Mouse (Mus musculus) hindbrain, embryonic 14.5 days (tissue): ENCODE results near the gene Mrpl30. TPM values are rescaled to one million over a fixed set of nuclear protein-coding genes. Genes with fewer than 3 reads are reported as not detected.
A peak's percentile ranks its signal among the peaks of the same experiment; 100 is the strongest.

Experiments
- ATAC-seq: fragments of 200-750 bp; cut with Nextera tagmentation; 2 replicates; pipeline ENCODE4 v1.8.0; 2017; ENCODE audit warnings: moderate number of reproducible peaks, mild to moderate bottlenecking, moderate TSS enrichment, moderate library complexity; ENCODE audit not compliant: low FRiP score
- DNase-seq: peaks from one replicate; pipeline ENCODE4 v3.0.0-alpha.2; 2015; ENCODE audit warnings: low spot score
- H3K27ac ChIP-seq: fragments of 300-500 bp; sonication (generic); 2 replicates; pipeline ENCODE4 v1.5.1; 2014; ENCODE audit warnings: mild to moderate bottlenecking, moderate library complexity
- H3K27me3 ChIP-seq: fragments of 300-500 bp; sonication (generic); 2 replicates; pipeline ENCODE4 v1.6.1; 2014; ENCODE audit warnings: mild to moderate bottlenecking, low read length, mixed read lengths; ENCODE audit not compliant: control insufficient read depth, insufficient read depth
- H3K36me3 ChIP-seq: fragments of 300-500 bp; sonication (generic); replicated peaks from 2 replicates; pipeline ENCODE4 v1.6.1; 2014; ENCODE audit not compliant: control insufficient read depth, insufficient read depth
- H3K4me1 ChIP-seq: fragments of 300-500 bp; sonication (generic); replicated peaks from 2 replicates; pipeline ENCODE4 v1.6.1; 2014; ENCODE audit warnings: antibody characterized with exemption, low read length, mixed read lengths; ENCODE audit not compliant: control insufficient read depth, insufficient read depth
- H3K4me2 ChIP-seq: fragments of 300-500 bp; sonication (generic); replicated peaks from 2 replicates; pipeline ENCODE4 v1.6.1; 2014; ENCODE audit warnings: mild to moderate bottlenecking, moderate library complexity
- H3K4me3 ChIP-seq: fragments of 300-500 bp; sonication (generic); replicated peaks from 2 replicates; pipeline ENCODE4 v1.5.1; 2014; ENCODE audit warnings: mild to moderate bottlenecking, low read length
- H3K9ac ChIP-seq: fragments of 300-500 bp; sonication (generic); 2 replicates; pipeline ENCODE4 v1.6.1; 2014
- H3K9me3 ChIP-seq: fragments of 300-500 bp; sonication (generic); 2 replicates; pipeline ENCODE4 v1.6.1; 2016; ENCODE audit warnings: low read length; ENCODE audit not compliant: control insufficient read depth
- WGBS: fragments of 180-500 bp; shearing (Covaris S2); extraction: QIAGEN DNeasy Blood & Tissue Kit; methylation state at CpG from one replicate; pipeline ENCODE4 v1.1.7; 2014; 5-methylcytosine and 5-hydroxymethylcytosine counted together
- polyA plus RNA-seq: library from polyadenylated mRNA; unstranded; fragments of >200 nt; fragmentation: Nextera tagmentation; extraction: Ambion mirVana; gene quantifications from 2 replicates; pipeline ENCODE4 v1.2.1, GENCODE M21; 2014

Gene Mrpl30
- polyA plus RNA-seq, 1 experiment from 2014 or later, result 310 TPM

GRCm38 (mm10) chr1:37868640-37869039 lies 21.6 kb upstream of the Mrpl30 start:
- Histone ChIP-seq H3K4me2 (no peak overlapping the region), H3K27ac (no peak overlapping the region), H3K9ac (no peak overlapping the region), H3K27me3 (no peaks in the 10 kb centered on the region), H3K4me1 (peaks cover 14% of the 10 kb centered on the region), H3K9me3 (no peaks in the 10 kb centered on the region), H3K36me3 (no peaks in the 10 kb centered on the region), H3K4me3 (no peak overlapping the region)
- ATAC-seq (no peak), DNase-seq (no peak)
- WGBS, result 68% methylated on average over 10 of the region's 10 CpGs

- no peak for DNase-seq
- no peaks in the 10 kb centered on the region for H3K27me3 ChIP-seq
- no peak for ATAC-seq
- H3K27ac ChIP-seq, result no peak overlapping the region
- H3K4me3 ChIP-seq, result no peak overlapping the region
- H3K9ac ChIP-seq, result no peak overlapping the region
- 59% methylated on average over 2 of the region's 2 CpGs for WGBS
- H3K4me1 ChIP-seq, result peaks cover 14% of the 10 kb centered on the region
- no peaks in the 10 kb centered on the region for H3K36me3 ChIP-seq
- H3K9me3 ChIP-seq, result no peaks in the 10 kb centered on the region
- H3K4me2 ChIP-seq, result no peak overlapping the region
These were observed 20.9 kb upstream of the Mrpl30 start for GRCm38 (mm10) chr1:37869362-37869761.

- Histone ChIP-seq H3K4me2 (peak within 1 kb of the TSS; percentile 81), H3K36me3 (peaks cover 20% of the 10 kb centered on the region), H3K9ac (peak within 1 kb of the TSS; percentile 52), H3K4me1 (peaks cover 14% of the 10 kb centered on the region), H3K9me3 (0 out of 2 replicates have a peak, but pooled peaks cover 9% of the 10 kb centered on the region), H3K27ac (peak within 1 kb of the TSS; percentile 53), H3K4me3 (peak within 1 kb of the TSS; percentile 44), H3K27me3 (no peaks in the 10 kb centered on the region)
- DNase-seq (no peak), ATAC-seq (peak; percentile 57; the same call in 1 of the 2 replicates)
- WGBS, result 9% methylated on average over 7 of the region's 7 CpGs
These were observed 18.6 kb upstream of the Mrpl30 start, which contains the start of gene Lipt1 for GRCm38 (mm10) chr1:37871704-37872103. Gene Lipt1 (plus strand): TSS chr1:37871738.

GRCm38 (mm10) chr1:37872131-37873067 lies 17.9 kb upstream of the Mrpl30 start:
- H3K36me3 ChIP-seq, result peaks cover 27% of the 10 kb centered on the region
- ATAC-seq (peak; percentile 92), DNase-seq (peak; percentile 78)
- H3K27ac ChIP-seq, result peak overlapping the region; percentile 53
- H3K9me3 ChIP-seq, result 0 out of 2 replicates have a peak, but pooled peaks cover 9% of the 10 kb centered on the region
- peak overlapping the region; percentile 44 for H3K4me3 ChIP-seq
- H3K9ac ChIP-seq, result peak overlapping the region; percentile 52
- peak overlapping the region; percentile 81 for H3K4me2 ChIP-seq
- 6% methylated on average over 33 of the region's 33 CpGs for WGBS
- peaks cover 14% of the 10 kb centered on the region for H3K4me1 ChIP-seq
- H3K27me3 ChIP-seq, result no peaks in the 10 kb centered on the region

- H3K27ac ChIP-seq, result no peak overlapping the region
- 0 out of 2 replicates have a peak, but pooled peaks cover 9% of the 10 kb centered on the region for H3K9me3 ChIP-seq
- DNase-seq (no peak), ATAC-seq (no peak)
- H3K36me3 ChIP-seq, result peaks cover 34% of the 10 kb centered on the region
- no peak overlapping the region for H3K4me3 ChIP-seq
- no peaks in the 10 kb centered on the region for H3K27me3 ChIP-seq
- H3K4me1 ChIP-seq, result peaks cover 14% of the 10 kb centered on the region
- H3K4me2 ChIP-seq, result peak overlapping the region; percentile 81
- H3K9ac ChIP-seq, result no peak overlapping the region
- 98% methylated on average over 4 of the region's 4 CpGs for WGBS
These were observed 17.1 kb upstream of the Mrpl30 start for GRCm38 (mm10) chr1:37873157-37873556.

GRCm38 (mm10) chr1:37877736-37878460 lies 12.4 kb upstream of the Mrpl30 start:
- H3K4me2 ChIP-seq, result no peak overlapping the region
- peaks cover 6% of the 10 kb centered on the region for H3K4me1 ChIP-seq
- H3K36me3 ChIP-seq, result peaks cover 81% of the 10 kb centered on the region
- no peak overlapping the region for H3K27ac ChIP-seq
- DNase-seq, result no peak
- 0 out of 2 replicates have a peak, but pooled peaks cover 9% of the 10 kb centered on the region for H3K9me3 ChIP-seq
- 96% methylated on average over 13 of the region's 13 CpGs for WGBS
- no peaks in the 10 kb centered on the region for H3K27me3 ChIP-seq
- ATAC-seq, result no peak
- H3K9ac ChIP-seq, result no peak overlapping the region
- H3K4me3 ChIP-seq, result no peak overlapping the region

- Histone ChIP-seq H3K27me3 (no peaks in the 10 kb centered on the region), H3K27ac (no peak overlapping the region), H3K4me3 (no peak overlapping the region), H3K9me3 (no peaks in the 10 kb centered on the region), H3K36me3 (peaks cover 52% of the 10 kb centered on the region), H3K4me1 (no peaks in the 10 kb centered on the region), H3K4me2 (no peak overlapping the region), H3K9ac (no peak overlapping the region)
- DNase-seq (no peak), ATAC-seq (no peak)
- 92% methylated on average over 4 of the region's 4 CpGs for WGBS
These were observed 6.9 kb upstream of the Mrpl30 start for GRCm38 (mm10) chr1:37883411-37883810.

GRCm38 (mm10) chr1:37884451-37884850 lies 5.8 kb upstream of the Mrpl30 start:
- no peaks in the 10 kb centered on the region for H3K9me3 ChIP-seq
- H3K27me3 ChIP-seq, result no peaks in the 10 kb centered on the region
- H3K4me3 ChIP-seq, result no peak overlapping the region
- no peak for DNase-seq
- no peak for ATAC-seq
- peaks cover 5% of the 10 kb centered on the region; the same call in 1 of the 2 replicates for H3K4me1 ChIP-seq
- WGBS, result 90% methylated on average over 4 of the region's 4 CpGs
- no peak overlapping the region for H3K9ac ChIP-seq
- no peak overlapping the region for H3K4me2 ChIP-seq
- H3K27ac ChIP-seq, result no peak overlapping the region
- peaks cover 42% of the 10 kb centered on the region for H3K36me3 ChIP-seq

- Histone ChIP-seq H3K27me3 (no peaks in the 10 kb centered on the region), H3K4me1 (peaks cover 17% of the 10 kb centered on the region), H3K36me3 (peaks cover 6% of the 10 kb centered on the region), H3K27ac (no peak overlapping the region), H3K4me2 (peak overlapping the region; percentile 86), H3K9me3 (no peaks in the 10 kb centered on the region), H3K4me3 (peak overlapping the region; percentile 60), H3K9ac (peak overlapping the region; percentile 77)
- 84% methylated on average over 7 of the region's 7 CpGs for WGBS
- DNase-seq (no peak), ATAC-seq (no peak)
These were observed 1.1 kb upstream of the Mrpl30 start for GRCm38 (mm10) chr1:37889206-37889605.
